Mouse (Mus musculus): ENCODE measurements around the gene Il31. TPM values are rescaled to one million over a fixed set of nuclear protein-coding genes. Genes with fewer than 3 reads are reported as not detected.

The Il31 gene
- total RNA-seq, 2 experiments from 2014 or later = not detected

DNA sequence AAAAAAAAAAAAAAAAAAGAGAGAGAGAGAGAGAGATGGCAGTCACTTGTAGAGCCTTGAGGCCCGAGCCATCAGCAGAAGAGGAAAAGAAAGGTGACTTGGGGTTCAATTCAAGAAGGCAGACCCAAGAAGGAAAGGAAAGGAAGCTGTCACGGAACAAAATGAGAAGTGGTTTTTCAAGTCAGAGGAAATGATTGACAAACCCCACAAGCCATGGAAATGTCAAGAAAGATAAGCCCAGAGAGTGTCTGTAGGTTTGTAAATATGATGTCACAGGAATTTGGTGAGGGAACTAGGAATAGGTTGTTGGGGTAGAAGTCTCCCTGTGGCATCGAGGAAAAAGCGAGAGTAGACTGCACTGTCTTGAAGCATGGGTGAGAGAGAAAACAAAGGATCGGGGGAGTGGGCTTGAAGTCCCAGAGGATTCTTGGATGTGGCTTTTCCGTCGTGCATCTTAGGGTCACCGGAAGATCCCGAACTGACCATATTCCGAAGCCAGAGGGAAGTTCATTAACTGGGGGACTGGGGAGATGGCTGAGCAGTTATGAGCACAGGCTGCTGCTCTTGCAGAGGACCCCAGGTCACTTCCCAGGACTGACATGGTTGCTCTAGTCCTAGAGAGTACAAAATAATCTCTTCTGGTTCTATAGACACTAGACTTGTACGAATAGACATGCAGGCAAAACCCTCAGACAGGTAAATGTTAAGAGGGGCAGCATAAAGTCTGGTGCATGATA lies 1.5 kb downstream of the Il31 start:
- no peak for DNase-seq (ENCODE audit: low spot score in 2 of 2)

DNA sequence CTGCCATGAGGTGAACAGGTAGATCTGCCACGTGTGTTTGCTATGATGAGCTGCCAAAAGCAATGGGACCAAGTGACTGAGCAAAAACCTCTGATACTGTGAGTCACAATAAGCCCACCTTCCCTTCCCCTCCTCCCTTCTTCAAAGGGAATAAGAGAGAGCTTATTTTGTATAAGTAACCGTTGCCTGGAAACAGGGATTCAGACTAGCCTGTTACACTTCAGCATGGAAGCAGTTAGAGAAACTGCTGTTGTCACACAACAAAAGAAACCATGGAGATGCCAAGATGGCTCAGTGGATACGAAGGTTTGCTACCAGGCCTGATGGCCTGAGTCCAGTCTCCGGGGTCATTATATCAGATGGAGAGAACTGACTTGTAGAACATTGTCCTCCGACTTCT lies 15.5 kb downstream of the Il31 start:
- no peak for DNase-seq (ENCODE audit: low spot score in 2 of 2)

DNA sequence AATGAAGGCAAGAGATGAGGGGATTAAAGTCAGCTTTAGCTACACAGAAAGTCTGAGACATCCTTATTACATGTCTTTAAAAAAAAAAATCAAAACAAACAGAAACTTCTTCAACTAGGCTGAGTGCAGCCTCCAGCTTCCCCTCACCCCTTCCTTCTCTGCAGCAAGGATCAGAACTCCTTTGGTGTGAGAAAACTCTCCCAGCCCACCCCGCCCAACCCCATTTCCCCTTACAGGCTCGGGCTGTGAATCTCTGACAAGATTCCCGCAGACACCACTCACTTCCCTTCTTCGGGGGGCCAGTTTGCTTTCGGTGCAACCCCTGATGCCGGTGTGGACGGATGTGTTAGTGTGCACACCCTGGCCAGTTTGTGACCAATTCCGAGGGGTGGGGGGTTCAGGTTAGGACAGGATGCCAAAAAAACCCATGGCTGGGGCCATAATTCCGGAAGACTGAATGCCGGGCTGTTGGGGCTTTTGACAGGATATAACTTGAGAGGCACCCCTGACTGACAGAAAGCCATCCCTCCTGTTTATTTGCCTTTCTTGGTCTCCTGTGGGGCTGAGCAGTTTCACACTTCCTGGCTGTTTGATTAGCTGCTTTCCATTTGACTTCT lies 18.4 kb downstream of the Il31 start:
- no peak for DNase-seq (ENCODE audit: low spot score in 2 of 2)

DNA sequence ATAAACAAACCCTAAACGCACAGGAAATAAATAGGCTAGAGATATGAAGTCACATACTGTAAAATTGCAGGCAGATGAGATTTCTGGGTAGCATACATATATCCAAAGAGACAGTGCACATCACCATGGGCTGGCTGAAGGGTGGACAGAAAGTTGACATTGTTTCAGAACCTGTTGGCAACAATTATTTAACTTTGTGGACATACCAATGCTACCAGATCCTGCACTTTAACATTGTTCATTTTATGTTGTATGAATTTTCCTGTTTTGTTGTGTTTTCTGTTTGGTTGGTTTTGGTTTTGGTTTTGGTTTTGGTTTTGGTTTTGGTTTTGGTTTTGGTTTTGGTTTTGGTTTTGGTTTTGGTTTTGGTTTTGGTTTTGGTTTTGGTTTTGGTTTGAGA lies 24.7 kb downstream of the Il31 start:
- no peak for DNase-seq (ENCODE audit: low spot score in 2 of 2)

DNA sequence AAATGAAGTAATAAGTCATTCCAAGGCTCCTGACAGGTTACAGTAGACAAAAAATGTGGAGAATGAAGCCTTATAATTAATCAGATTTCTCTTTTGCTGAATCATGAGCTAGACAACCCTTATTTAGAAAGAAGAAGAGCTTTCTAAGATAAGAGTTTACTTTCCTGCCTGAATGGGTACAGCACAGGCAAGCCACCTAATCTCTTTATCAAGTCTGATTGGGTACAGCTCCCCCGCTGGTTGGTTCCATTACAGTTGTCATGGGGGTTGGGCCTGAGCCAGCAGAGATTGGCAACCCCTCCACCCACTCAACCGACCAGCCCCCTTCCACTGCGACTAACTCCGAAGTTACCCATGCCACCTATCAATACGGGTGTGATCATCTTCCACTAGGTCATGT lies 27.9 kb downstream of the Il31 start:
- no peak for DNase-seq (ENCODE audit: low spot score in 2 of 2)

DNA sequence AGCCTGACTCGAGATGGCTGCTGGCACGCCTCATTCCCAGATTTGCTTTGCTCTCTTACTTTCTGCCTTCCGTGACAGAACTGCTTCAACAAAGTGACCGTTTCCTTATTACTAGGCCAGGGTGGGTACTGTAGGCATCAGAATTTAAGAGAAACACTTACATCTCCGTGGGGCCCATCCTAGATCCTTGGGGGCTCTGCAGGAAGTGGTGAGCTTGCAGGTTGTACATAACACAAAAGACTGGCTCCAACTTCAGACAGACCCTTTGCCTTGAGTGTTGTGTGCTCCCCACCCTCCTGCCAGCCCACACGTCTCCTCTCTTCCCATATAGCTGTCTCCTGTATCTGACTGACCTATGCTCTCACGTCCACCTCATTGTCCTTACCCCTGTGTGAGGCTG lies 37.4 kb downstream of the Il31 start:
- no peak for DNase-seq (ENCODE audit: low spot score in 2 of 2)

DNA sequence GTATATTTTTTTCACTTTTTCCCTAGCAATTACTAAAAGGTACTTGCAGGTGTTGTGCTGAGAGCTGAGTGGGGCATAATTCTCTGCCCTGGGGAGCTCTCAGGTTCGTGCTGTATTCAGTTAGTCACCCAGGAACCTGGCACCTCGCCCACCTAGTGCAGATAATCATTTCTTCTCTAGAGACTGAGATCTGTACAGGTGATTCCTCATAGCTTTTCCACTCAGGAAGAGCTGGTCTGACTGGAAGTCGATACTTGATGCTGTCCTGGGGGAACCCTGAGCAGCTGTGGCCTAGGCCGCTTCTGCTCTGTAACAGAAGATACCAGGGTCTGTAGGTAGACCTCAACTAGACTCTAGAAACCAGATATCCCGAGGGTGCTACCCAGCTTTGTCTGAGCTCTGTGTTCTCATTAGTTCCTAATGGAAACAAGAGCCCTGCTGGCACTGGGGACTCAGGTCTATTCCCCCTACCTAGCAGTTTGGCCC lies 44.4 kb downstream of the Il31 start:
- DNase-seq (ENCODE audit: low spot score in 2 of 2) = no peak

DNA sequence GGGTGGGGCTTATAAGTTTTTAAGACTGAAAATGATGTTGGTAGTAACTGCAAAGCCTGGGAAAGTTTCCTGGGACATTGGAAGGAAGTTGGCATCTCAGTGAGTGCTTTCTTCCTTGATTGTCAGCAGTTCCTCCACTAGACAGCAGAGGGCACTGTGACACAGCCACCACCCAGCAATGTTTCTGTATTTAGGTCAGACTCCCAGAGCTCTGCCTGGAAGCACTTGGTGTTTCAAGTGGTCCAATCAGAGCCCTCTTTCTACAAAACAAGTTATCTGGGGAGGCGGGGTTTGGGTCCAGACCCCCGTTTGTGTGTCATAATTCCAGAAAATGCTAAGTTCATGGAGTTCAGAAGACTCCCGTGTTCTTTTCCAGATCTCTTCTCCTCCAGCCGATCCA lies 45.2 kb downstream of the Il31 start:
- DNase-seq (ENCODE audit: low spot score in 2 of 2) = peak; percentile 85 to 86

DNA sequence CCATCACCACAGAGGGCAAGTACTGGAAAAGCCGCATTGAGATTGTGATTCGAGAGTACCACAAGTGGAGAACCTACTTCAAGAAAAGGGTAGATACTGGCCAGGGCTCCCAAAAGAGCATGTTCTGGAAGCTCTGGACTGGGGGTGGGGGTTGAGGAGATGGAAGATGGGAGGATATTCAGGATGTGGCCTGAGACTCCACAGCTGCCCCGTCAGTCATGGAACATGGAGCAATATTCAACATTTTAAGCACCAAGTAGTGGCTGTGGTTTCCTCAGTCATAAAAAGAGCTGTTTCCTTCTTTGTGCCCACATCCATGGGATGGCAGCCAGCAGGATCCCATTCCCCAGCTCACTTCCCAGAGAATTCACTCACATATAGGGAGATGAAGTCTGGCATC lies 47.0 kb downstream of the Il31 start:
- DNase-seq (ENCODE audit: low spot score in 2 of 2) = no peak

DNA sequence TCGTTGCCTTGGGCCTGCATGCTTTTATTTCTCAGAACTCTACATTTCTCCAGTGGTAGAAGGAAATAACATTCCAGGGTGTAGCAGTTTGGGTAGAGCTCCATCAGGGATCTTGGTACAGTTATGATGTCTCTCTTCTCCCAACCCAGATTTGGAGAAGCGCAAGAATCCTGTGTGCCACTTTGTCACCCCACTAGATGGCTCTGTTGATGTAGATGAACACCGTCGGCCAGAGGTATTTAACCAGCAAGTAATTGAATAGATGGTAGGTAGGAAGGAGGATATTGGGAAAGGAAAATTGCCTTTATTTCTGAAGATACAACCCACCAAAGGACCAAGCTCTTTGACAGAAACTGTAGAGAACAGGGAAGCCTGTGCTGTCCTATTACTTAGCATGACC lies 48.6 kb downstream of the Il31 start:
- no peak for DNase-seq (ENCODE audit: low spot score in 2 of 2)

DNA sequence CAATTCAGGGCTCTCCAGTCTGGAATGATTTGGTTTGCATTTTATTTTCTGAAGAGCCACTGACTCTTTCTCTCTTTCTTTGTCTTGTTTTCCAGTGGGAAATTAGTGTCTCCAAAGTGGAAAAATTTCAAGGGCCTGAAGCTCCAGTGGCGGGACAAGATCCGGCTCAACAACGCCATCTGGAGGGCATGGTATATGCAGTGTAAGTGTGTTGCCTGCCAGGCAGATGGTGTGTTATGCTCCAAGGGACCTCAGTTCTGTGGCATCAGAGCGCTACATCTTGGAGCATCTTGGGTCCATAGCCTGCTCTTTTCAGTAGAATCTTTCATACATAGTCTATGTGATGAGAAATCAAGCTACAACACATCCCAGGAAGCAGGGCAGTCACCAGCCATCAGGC lies 49.3 kb downstream of the Il31 start:
- peak; percentile 31 to 41 for DNase-seq (ENCODE audit: low spot score in 2 of 2)

DNA sequence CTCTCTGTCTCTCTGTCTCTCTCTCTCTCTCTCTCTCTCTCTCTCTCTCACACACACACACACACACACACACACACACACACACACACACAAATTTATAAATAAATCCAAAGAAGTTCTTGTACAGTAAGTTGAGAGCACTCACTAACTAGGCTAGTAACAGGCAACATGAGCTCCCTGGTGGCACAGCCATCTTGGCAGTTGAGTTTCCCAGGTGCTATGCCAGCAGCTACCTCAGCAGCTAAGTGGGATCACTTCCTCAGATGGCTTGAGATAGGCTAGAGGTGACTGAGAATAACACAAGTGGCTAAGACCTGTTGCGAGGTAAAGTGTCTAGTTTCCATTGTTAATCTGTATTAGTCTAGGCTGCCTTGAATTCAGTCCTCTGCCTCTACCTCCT lies 50.0 kb downstream of the Il31 start:
- DNase-seq (ENCODE audit: low spot score in 2 of 2) = no peak

DNA sequence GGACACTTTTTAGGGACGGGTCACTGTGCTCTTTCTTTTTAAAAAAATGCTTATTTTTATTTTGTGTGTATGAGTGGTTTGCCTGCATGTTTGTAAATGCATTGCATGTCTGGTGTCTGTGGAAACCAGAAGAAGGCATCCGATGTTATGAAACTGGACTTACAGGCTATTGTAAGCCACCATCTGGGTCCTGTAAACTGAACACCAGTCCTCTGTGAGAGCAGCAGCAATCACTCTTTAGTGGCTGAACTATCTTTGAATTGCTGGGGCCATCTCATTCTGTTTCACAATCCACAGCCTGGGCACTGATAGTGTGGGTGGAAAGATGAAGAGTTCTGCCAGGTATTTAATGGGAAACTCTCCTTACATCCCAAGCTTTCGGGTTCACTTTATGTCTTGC lies 50.9 kb downstream of the Il31 start:
- no peak for DNase-seq (ENCODE audit: low spot score in 2 of 2)

DNA sequence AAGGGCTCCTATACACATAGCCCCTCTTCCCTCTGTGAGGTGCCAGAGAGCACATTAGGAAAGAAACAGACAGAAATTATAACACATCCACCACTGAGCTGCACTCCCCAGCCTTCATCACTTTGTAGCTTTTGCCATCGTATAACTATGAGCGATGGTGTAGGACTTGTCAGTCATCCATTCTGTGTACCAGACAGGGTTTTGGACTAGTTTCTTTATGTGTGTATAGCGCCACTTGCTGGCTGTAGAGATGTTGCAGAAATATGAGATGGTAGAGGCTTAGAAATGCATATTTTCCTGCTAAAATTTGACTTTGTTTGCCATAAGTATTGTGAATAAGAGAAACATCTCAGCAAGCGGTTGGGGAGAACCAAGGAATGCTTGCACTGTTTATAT lies 52.5 kb downstream of the Il31 start:
- peak; percentile 63 to 73 for DNase-seq (ENCODE audit: low spot score in 2 of 2)

DNA sequence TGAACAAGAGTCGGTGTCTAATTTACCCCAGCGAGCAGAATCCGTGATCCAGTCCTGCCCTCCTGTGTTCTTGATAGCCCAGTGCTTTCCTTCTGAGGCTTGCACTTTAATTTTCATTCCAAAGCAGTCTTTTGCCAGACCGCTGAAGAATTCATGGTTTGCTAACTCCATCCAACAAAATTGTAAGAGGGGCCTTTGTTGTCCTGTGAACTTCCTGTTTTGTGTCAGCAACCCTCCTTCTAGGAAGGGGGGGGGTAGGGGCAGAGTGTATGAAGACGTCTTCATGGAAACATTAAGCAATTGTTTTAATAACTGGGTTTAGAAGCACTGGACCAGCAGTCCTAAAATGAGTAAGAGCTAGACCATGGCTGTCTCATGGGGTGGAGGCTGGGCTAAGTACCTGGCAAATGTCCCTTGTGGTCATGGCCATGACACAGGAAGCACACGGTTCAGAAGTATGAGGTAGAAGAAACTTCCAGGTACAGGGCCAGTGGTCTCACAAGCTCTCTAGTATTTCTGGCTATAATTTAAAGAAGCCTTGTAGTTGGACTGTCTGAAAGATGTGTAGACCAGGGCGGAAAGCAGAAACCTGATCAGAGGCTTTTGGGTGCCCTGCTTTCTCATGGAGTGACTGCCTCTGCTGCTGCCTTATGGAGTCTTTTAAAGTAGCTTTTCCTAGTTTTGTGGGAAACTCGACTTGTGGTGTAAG lies 53.1 kb downstream of the Il31 start:
- no peak for DNase-seq (ENCODE audit: low spot score in 2 of 2)

DNA sequence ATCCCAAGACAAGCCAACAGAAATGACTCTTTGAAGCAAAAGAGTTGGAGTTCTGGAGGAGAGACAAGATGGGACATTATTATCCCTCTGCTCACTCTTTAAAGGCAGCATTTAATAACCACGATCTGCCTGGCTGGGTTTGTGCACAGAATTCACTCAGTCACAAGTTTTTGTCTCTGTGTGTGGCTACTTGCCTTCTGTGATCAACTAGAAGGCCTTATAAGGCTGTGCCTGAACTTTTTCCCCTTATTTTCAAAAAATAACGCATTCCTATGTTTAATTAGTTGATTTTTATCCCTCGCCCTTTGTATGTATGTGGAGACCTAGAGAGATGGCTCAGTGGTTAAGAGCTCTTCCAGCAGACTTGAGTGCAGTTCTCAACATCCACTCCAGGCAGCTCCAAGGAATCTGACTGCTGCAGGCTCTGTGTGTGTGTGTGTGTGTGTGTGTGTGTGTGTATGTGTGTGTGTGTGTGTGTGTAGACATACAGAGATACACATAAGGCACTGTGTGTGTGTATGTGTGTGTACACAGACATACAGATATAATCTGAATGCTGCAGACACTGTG lies 56.9 kb downstream of the Il31 start:
- DNase-seq (ENCODE audit: low spot score in 2 of 2) = no peak

DNA sequence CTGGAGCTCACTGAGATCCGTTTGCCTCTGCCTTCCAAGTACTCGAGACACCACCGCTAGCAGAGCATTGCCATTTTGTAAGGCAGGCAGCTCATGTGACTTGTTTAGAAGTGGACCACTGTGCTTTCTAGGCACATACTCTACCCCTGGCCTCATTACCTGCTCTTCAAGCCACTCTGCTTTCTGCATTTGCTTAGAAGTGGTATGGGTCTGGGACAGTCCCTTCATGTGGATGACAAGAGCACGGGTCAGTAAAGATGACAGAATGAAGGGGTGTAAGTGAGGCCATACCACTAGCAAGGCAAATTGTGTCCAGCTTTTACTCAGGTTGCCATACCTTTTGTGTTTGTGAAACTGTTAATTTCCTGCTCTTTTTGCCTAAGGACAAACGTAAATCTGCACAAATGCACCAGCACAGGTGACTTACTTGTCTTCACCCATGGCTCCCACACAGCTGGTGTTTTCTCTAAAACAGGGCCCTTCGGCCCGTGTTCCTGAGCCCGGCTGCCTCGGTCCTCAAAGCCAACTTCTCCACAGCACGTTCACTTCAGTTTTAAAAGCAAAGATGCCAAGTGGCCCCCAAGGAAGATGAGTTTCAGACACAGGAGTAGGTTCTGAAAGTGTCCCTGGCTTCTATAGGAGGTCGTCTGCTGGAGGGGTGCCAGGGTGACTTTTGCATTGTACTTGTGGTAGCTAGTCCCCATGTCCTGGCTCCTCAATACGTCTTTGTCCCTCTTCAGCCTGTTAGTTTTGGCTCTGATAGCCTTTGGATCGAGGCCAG lies 57.6 kb downstream of the Il31 start:
- DNase-seq (ENCODE audit: low spot score in 2 of 2) = peak; percentile 56 to 67

All from layer of hippocampus, postnatal 10 days (tissue).